Mouse (Mus musculus) heart, embryonic 11.5 days (tissue): Measurements from ENCODE around the gene Smim20. TPM values are rescaled to one million over a fixed set of nuclear protein-coding genes. Genes with fewer than 3 reads are reported as not detected.

ENCODE experiments used
- ATAC-seq: fragments of 200-750 bp; cut with Nextera tagmentation; replicated peaks from 2 replicates; pipeline ENCODE4 v1.8.0; 2017; ENCODE audit warnings: moderate library complexity; ENCODE audit not compliant: insufficient number of reproducible peaks, low FRiP score, low TSS enrichment
- H3K27ac ChIP-seq: fragments of 300-500 bp; sonication (generic); 2 replicates; pipeline ENCODE4 v1.5.1; 2014; ENCODE audit warnings: mild to moderate bottlenecking, low read depth, low read length
- H3K27me3 ChIP-seq: fragments of 300-500 bp; sonication (generic); 2 replicates; pipeline ENCODE4 v1.6.1; 2014; ENCODE audit warnings: mild to moderate bottlenecking, low read length, mixed read lengths; ENCODE audit not compliant: control insufficient read depth, insufficient read depth
- H3K36me3 ChIP-seq: fragments of 300-500 bp; sonication (generic); 2 replicates; pipeline ENCODE4 v1.6.1; 2014; ENCODE audit warnings: mild to moderate bottlenecking, low read length, moderate library complexity, mixed read lengths; ENCODE audit not compliant: control insufficient read depth, insufficient read depth
- H3K4me1 ChIP-seq: fragments of 300-500 bp; sonication (generic); 2 replicates; pipeline ENCODE4 v1.6.1; 2014; ENCODE audit warnings: low read length; ENCODE audit not compliant: control insufficient read depth, insufficient read depth
- H3K4me2 ChIP-seq: fragments of 300-500 bp; sonication (generic); 2 replicates; pipeline ENCODE4 v1.6.1; 2014; ENCODE audit warnings: mild to moderate bottlenecking, moderate library complexity
- H3K4me3 ChIP-seq: fragments of 300-500 bp; sonication (generic); 2 replicates; pipeline ENCODE4 v1.5.1; 2014; ENCODE audit warnings: low read depth, low read length
- H3K9ac ChIP-seq: fragments of 300-500 bp; sonication (generic); 2 replicates; pipeline ENCODE4 v1.6.1; 2014; ENCODE audit warnings: mild to moderate bottlenecking, low read depth, low read length, moderate library complexity
- H3K9me3 ChIP-seq: fragments of 300-500 bp; sonication (generic); replicated peaks from 2 replicates; pipeline ENCODE4 v1.6.1; 2016; ENCODE audit warnings: low read length; ENCODE audit not compliant: control insufficient read depth
- WGBS: fragments of 180-500 bp; shearing (Covaris S2); extraction: QIAGEN DNeasy Blood & Tissue Kit; methylation state at CpG from one replicate; pipeline ENCODE4 v1.1.7; 2014; ENCODE audit not compliant: insufficient replicate concordance; 5-methylcytosine and 5-hydroxymethylcytosine counted together
- polyA plus RNA-seq: library from polyadenylated mRNA; unstranded; fragments of >200 nt; fragmentation: Nextera tagmentation; extraction: Ambion mirVana; gene quantifications from 2 replicates; pipeline ENCODE4 v1.2.1, GENCODE M21; 2014

Smim20 gene
- polyA plus RNA-seq, 1 experiment from 2014 or later = 146 TPM

DNA sequence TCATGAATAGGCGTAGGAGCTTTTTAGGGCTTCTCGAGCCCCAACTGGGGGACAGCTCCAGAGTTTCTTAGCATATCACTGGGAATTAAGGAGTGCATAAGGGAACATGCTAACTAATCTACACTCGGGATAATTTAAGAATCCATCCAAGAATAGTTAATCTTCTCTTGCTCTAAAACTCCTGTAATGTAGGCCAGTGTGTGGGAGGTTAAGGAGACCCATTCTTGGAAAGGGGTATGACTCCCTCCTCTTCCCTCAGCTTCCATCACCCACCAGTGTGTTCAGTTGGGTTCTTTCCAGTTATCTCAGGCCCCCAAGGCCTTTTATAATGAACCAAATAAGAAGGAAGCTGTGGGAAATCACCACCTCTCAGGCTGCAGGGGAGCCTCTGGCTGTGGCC lies 40.0 kb downstream of the Smim20 start:
- H3K4me3 ChIP-seq = no peak overlapping the region
- H3K9ac ChIP-seq = no peak overlapping the region
- no peaks in the 10 kb centered on the region for H3K36me3 ChIP-seq
- no peak overlapping the region for H3K27ac ChIP-seq
- no peaks in the 10 kb centered on the region for H3K4me1 ChIP-seq
- 77% methylated on average over 3 of the region's 3 CpGs for WGBS
- no peak overlapping the region for H3K4me2 ChIP-seq
- no peaks in the 10 kb centered on the region for H3K27me3 ChIP-seq
- ATAC-seq = no peak
- H3K9me3 ChIP-seq = no peaks in the 10 kb centered on the region

DNA sequence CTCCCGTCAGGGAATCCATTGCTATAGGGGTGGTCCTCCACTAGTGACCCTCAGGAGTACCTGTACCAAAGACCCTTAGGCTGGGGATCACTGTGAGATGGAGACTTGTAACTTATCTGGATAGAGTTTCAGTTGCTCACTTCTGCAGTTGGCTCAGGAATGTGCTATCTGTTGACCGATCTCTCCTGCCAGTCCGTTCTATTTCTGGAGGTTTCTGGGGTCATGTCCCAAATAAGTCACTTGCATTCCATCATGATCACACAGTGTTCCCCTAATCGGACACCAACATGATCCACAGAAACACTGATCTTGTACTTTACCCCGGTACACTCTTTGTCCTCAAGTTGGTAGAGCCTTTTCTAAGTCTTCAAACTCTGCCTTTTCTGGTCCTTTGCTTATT lies 40.6 kb downstream of the Smim20 start:
- 63% methylated on average over 5 of the region's 5 CpGs for WGBS
- no peak for ATAC-seq
- H3K4me1 ChIP-seq = no peaks in the 10 kb centered on the region

DNA sequence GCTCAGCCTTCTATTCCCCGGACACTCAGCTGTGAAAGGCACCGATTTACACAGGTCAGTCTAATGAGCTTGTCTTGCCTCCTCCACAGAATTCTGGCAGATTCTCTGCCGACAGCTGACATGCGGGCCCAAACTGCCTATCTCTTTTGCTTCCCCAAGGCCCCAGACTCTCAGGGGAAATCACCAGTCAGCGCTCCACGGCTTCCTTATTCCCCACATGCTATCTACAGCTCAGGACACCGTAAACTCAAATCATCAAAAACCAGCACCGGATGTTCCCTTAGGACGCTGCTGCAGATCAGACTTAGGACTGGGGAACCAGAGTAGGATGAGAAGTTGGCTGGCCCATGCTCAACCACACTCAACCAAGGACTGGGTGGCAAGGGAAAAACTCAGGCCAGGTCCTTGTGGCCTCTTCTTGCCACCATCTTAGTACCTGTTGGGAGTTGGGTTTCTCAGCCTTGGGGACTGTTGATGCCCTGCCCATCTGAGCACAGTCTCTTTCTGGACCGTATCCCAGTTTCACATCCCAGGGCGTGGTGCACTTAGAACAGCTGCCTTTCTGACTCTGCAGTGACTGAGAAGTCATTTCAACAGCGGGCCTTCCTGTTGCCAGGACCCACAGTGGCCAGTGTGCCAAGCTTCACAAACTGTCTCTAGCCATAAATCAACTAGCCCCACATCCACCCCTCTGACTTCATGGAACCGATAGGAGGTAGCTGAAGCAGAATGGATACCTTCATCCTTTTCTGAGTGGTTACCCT lies 47.7 kb downstream of the Smim20 start:
- 76% methylated on average over 13 of the region's 13 CpGs for WGBS
- no peaks in the 10 kb centered on the region for H3K4me1 ChIP-seq
- H3K27ac ChIP-seq = no peak overlapping the region
- H3K27me3 ChIP-seq = no peaks in the 10 kb centered on the region
- no peaks in the 10 kb centered on the region for H3K36me3 ChIP-seq
- no peaks in the 10 kb centered on the region for H3K9me3 ChIP-seq
- no peak for ATAC-seq
- H3K4me2 ChIP-seq = no peak overlapping the region
- no peak overlapping the region for H3K4me3 ChIP-seq
- H3K9ac ChIP-seq = no peak overlapping the region

More for the DNA sequence above, 40.6 kb downstream of the Smim20 start:
- no peaks in the 10 kb centered on the region for H3K27me3 ChIP-seq
- no peak overlapping the region for H3K4me2 ChIP-seq
- H3K36me3 ChIP-seq = no peaks in the 10 kb centered on the region
- no peak overlapping the region for H3K9ac ChIP-seq
- H3K4me3 ChIP-seq = no peak overlapping the region
- H3K27ac ChIP-seq = no peak overlapping the region
- H3K9me3 ChIP-seq = no peaks in the 10 kb centered on the region

GRCm38 (mm10) chr5:53315829-53316228 lies 48.9 kb downstream of the Smim20 start:
- Histone ChIP-seq H3K9ac (no peak overlapping the region), H3K4me1 (no peaks in the 10 kb centered on the region), H3K4me3 (no peak overlapping the region), H3K27me3 (no peaks in the 10 kb centered on the region), H3K36me3 (no peaks in the 10 kb centered on the region), H3K27ac (no peak overlapping the region), H3K4me2 (no peak overlapping the region), H3K9me3 (no peaks in the 10 kb centered on the region)
- ATAC-seq = no peak
- 47% methylated on average over 2 of the region's 2 CpGs for WGBS

DNA sequence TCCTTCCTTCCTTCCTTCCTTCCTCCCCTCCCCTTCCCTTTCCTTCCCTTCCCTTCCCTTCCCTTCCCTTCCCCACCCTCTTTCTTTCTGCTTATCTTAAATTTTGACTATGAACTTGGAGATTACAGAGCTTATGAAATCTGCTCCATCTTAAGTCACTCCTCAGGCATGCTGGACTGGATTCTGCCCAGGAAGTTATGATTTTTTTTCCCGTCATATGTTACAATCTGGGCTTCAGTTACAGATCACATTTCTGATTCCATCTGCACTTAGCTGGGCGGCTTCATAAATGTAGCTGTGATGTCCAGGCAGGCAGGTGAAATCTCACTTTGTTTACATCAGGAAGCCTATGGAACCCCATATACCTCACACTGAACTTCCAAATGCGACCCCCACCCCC lies 50.5 kb downstream of the Smim20 start:
- Histone ChIP-seq H3K27me3 (no peaks in the 10 kb centered on the region), H3K9ac (no peak overlapping the region), H3K4me1 (no peaks in the 10 kb centered on the region), H3K4me2 (no peak overlapping the region), H3K27ac (no peak overlapping the region), H3K4me3 (no peak overlapping the region), H3K36me3 (no peaks in the 10 kb centered on the region), H3K9me3 (no peaks in the 10 kb centered on the region)
- WGBS = 65% methylated on average over 3 of the region's 3 CpGs
- no peak for ATAC-seq

GRCm38 (mm10) chr5:53317885-53318466 lies 51.1 kb downstream of the Smim20 start:
- no peak overlapping the region for H3K9ac ChIP-seq
- H3K27ac ChIP-seq = no peak overlapping the region
- 60% methylated on average over 7 of the region's 7 CpGs for WGBS
- H3K4me3 ChIP-seq = no peak overlapping the region
- H3K36me3 ChIP-seq = no peaks in the 10 kb centered on the region
- no peak for ATAC-seq
- no peaks in the 10 kb centered on the region for H3K27me3 ChIP-seq
- H3K9me3 ChIP-seq = no peaks in the 10 kb centered on the region
- H3K4me1 ChIP-seq = peaks cover 6% of the 10 kb centered on the region
- H3K4me2 ChIP-seq = no peak overlapping the region

GRCm38 (mm10) chr5:53320331-53320730 lies 53.4 kb downstream of the Smim20 start:
- ATAC-seq = no peak
- Histone ChIP-seq H3K9me3 (no peaks in the 10 kb centered on the region), H3K27me3 (0 out of 2 replicates have a peak, but pooled peaks cover 2% of the 10 kb centered on the region), H3K36me3 (no peaks in the 10 kb centered on the region), H3K4me3 (no peak overlapping the region), H3K9ac (no peak overlapping the region), H3K27ac (no peak overlapping the region), H3K4me2 (no peak overlapping the region), H3K4me1 (peaks cover 10% of the 10 kb centered on the region)
- WGBS = 74% methylated on average over 3 of the region's 3 CpGs

DNA sequence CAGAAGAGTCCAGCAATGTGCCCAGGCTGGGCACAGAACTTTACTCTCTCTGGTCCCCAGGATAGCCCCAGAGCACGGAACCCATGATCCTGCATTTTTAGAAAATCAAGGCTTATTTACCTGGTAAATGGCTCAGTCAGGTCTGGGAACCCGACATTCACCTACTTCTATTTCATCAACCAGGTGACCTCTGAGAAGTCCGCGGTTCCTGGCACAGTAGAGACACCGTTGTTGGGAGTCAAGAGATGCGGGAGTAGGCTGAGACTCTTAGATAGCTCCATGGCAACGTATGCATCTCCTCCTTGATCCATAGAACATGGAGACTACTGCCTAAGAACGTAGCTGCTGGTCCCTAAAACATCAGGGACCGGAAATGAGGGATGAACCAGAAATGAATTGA lies 55.0 kb downstream of the Smim20 start:
- 89% methylated on average over 9 of the region's 9 CpGs for WGBS
- Histone ChIP-seq H3K27ac (no peak overlapping the region), H3K4me2 (no peak overlapping the region), H3K9ac (no peak overlapping the region), H3K4me3 (no peak overlapping the region), H3K27me3 (0 out of 2 replicates have a peak, but pooled peaks cover 2% of the 10 kb centered on the region), H3K4me1 (peaks cover 10% of the 10 kb centered on the region), H3K36me3 (no peaks in the 10 kb centered on the region), H3K9me3 (no peaks in the 10 kb centered on the region)
- ATAC-seq = no peak

DNA sequence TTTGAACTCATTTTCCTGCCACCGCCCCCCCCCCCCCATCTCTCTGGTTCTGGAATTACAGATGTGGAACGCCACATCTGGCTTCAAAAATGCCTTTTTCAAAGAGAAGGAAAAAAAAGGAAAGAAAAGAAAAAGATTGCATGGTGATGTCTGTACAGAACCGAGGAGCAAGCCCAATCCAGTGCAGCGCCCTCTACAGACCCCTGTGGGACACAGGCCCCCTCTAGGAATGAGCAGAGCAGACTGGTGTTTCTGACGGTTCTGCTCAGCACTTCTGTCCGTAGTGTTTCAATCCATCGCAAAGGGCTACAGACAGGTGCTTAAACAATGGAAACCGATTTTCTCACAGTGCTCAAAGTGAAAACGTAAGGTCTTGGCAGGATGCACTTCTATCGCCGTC lies 55.6 kb downstream of the Smim20 start:
- Histone ChIP-seq H3K4me2 (no peak overlapping the region), H3K4me3 (no peak overlapping the region), H3K27ac (no peak overlapping the region), H3K9ac (no peak overlapping the region), H3K9me3 (no peaks in the 10 kb centered on the region), H3K4me1 (peaks cover 10% of the 10 kb centered on the region), H3K36me3 (no peaks in the 10 kb centered on the region), H3K27me3 (0 out of 2 replicates have a peak, but pooled peaks cover 2% of the 10 kb centered on the region)
- ATAC-seq = no peak
- whole genome bisulfite sequencing = 76% methylated on average over 11 of the region's 11 CpGs
